In genomic region chr5:147964776-147965175, GRCm38 (mm10) we compare ENCODE assay signal across 8 mouse cellular contexts. TPM values are rescaled to one million over a fixed set of nuclear protein-coding genes. Genes with fewer than 3 reads are reported as not detected.
DNase-seq lines count a peak whose midpoint lies in the region; TF ChIP-seq lines count a peak whose summit lies in the region.
"Had no signal": no experiment of that assay in that cellular context is flagged by ENCODE, and none has a peak within 500 bp of the region (broad histone marks: within the 10 kb centered on the region; RNA-seq: fewer than 3 reads in every experiment).

No protein-coding gene starts in this region.

- H3K9ac ChIP-seq in ES-Bruce4 (ENCODE audit: low read depth, poor library complexity, severe bottlenecking), result no peak overlapping the region

- no peak for DNase-seq in kidney, adult 2 months
- no peak for DNase-seq in kidney, adult 11 months
- DNase-seq in 416B (ENCODE audit: low read depth), result peak; percentile 37
- DNase-seq in induced T-regulatory cell, adult 2 months (ENCODE audit: low read depth), result peak; percentile 20
- DNase-seq in natural killer cell, adult 2 months (ENCODE audit: low spot score in 2 of 2), result no peak
- DNase-seq in right cerebral cortex, postnatal 36 days (ENCODE audit: low spot score in 2 of 2), result no peak
- DNase-seq: adrenal gland, adult 8-10 months had no signal

- WGBS in kidney, adult 2 months, result 51% methylated on average over 2 of the region's 2 CpGs

- TF ChIP-seq POLR2A in kidney, adult 2 months (IDR thresholded peaks at IDR 0.05; ENCODE audit: low read depth, low read length), result no peak
- no peak for TF ChIP-seq POLR2A in ES-Bruce4 (IDR thresholded peaks at IDR 0.05; ENCODE audit: insufficient read depth, low read length)

- no peak overlapping the region for H3K27ac ChIP-seq in kidney, adult 2 months (ENCODE audit: insufficient read depth, low read depth, low read length)
- no peak overlapping the region for H3K27ac ChIP-seq in ES-Bruce4 (ENCODE audit: insufficient read depth, low read length)

- no peak overlapping the region for H3K4me3 ChIP-seq in kidney, adult 2 months (ENCODE audit: insufficient read depth, low read depth, low read length)
- no peak overlapping the region for H3K4me3 ChIP-seq in ES-Bruce4 (ENCODE audit: low read depth, low read length)

- H3K36me3 ChIP-seq in kidney, adult 2 months (ENCODE audit: control insufficient read depth, insufficient read depth, low read length), result no peaks in the 10 kb centered on the region
- no peaks in the 10 kb centered on the region for H3K36me3 ChIP-seq in ES-Bruce4 (ENCODE audit: control insufficient read depth, insufficient read depth, low read length, poor library complexity, severe bottlenecking)

- TF ChIP-seq CTCF in kidney, adult 2 months (conservative IDR thresholded peaks at IDR 0.05; ENCODE audit: insufficient read depth, insufficient read length, low read depth, low read length), result peak; percentile 36
- TF ChIP-seq CTCF in ES-Bruce4 (IDR thresholded peaks at IDR 0.05; ENCODE audit: low read depth, low read length), result peak; percentile 78

- no peaks in the 10 kb centered on the region for H3K9me3 ChIP-seq in ES-Bruce4 (replicated peaks; ENCODE audit: control insufficient read depth, insufficient read depth, low read length, poor library complexity, severe bottlenecking)

- no peaks in the 10 kb centered on the region for H3K4me1 ChIP-seq in kidney, adult 2 months (ENCODE audit: control insufficient read depth, insufficient read depth, low read length)
- peaks cover 2% of the 10 kb centered on the region for H3K4me1 ChIP-seq in ES-Bruce4 (ENCODE audit: control insufficient read depth, insufficient read depth, low read length)

- H3K27me3 ChIP-seq in kidney, adult 2 months (replicated peaks; ENCODE audit: control insufficient read depth, insufficient read depth, low read length), result no peaks in the 10 kb centered on the region
- H3K27me3 ChIP-seq in ES-Bruce4 (ENCODE audit: control insufficient read depth, insufficient read depth, low read length, poor library complexity, severe bottlenecking), result no peaks in the 10 kb centered on the region

- TF ChIP-seq EP300 in ES-Bruce4 (IDR thresholded peaks at IDR 0.05; ENCODE audit: insufficient read depth, low read depth, low read length), result no peak

RNA-seq across cellular contexts. Expression of gene Mtus2, which starts 7.7 kb away (rescaled TPM):
- 0.80 and 0.98 TPM in 2 replicates for polyA plus RNA-seq in kidney, adult 2 months (2012; rRNA removed)
- 2.4 and 4.7 TPM in 2 replicates for polyA plus RNA-seq in ES-Bruce4 (2011; ENCODE audit: insufficient read depth, insufficient read length, low read depth, missing spikeins)

Comparison
In these comparisons a context has a peak if more than half of its experiments do, and no peak if none do; other contexts are left out.
1. DNase-seq: peak in 416B (single experiment) and induced T-regulatory cell, adult 2 months (single experiment); none in kidney, adult 2 months (single experiment), kidney, adult 11 months (single experiment), natural killer cell, adult 2 months (0 of 2) and right cerebral cortex, postnatal 36 days (0 of 2).